Mouse (Mus musculus) hindbrain, embryonic 15.5 days (tissue): ENCODE measurements around the gene Sp1. TPM values are rescaled to one million over a fixed set of nuclear protein-coding genes. Genes with fewer than 3 reads are reported as not detected.

Experiments used
- ATAC-seq: fragments of 200-750 bp; cut with Nextera tagmentation; 2 replicates; pipeline ENCODE4 v1.8.0; 2017; ENCODE audit warnings: low read depth, moderate number of reproducible peaks, moderate TSS enrichment; ENCODE audit not compliant: low FRiP score
- H3K27ac ChIP-seq: fragments of 300-500 bp; sonication (generic); replicated peaks from 2 replicates; pipeline ENCODE4 v1.5.1; 2015; ENCODE audit warnings: mild to moderate bottlenecking, inconsistent platforms
- H3K27me3 ChIP-seq: fragments of 300-500 bp; sonication (generic); 2 replicates; pipeline ENCODE4 v1.6.1; 2015; ENCODE audit warnings: control low read depth, inconsistent platforms
- H3K36me3 ChIP-seq: fragments of 300-500 bp; sonication (generic); 2 replicates; pipeline ENCODE4 v1.6.1; 2015; ENCODE audit warnings: control low read depth, inconsistent platforms
- H3K4me1 ChIP-seq: fragments of 300-500 bp; sonication (generic); replicated peaks from 2 replicates; pipeline ENCODE4 v1.6.1; 2015; ENCODE audit warnings: control low read depth, inconsistent platforms
- H3K4me2 ChIP-seq: fragments of 300-500 bp; sonication (generic); 2 replicates; pipeline ENCODE4 v1.6.1; 2015; ENCODE audit warnings: moderate library complexity, mild to moderate bottlenecking, inconsistent platforms
- H3K4me3 ChIP-seq: fragments of 300-500 bp; sonication (generic); 2 replicates; pipeline ENCODE4 v1.5.1; 2015; ENCODE audit warnings: mild to moderate bottlenecking, inconsistent platforms
- H3K9ac ChIP-seq: fragments of 300-500 bp; sonication (generic); 2 replicates; pipeline ENCODE4 v1.6.1; 2015; ENCODE audit warnings: inconsistent platforms
- H3K9me3 ChIP-seq: fragments of 300-500 bp; sonication (generic); 2 replicates; pipeline ENCODE4 v1.6.1; 2016; ENCODE audit warnings: control low read depth, inconsistent platforms
- WGBS: fragments of 180-500 bp; shearing (Covaris S2); methylation state at CpG from one replicate; pipeline ENCODE4 v1.1.7; 2015; 5-methylcytosine and 5-hydroxymethylcytosine counted together
- polyA plus RNA-seq: library from polyadenylated mRNA; unstranded; fragments of >200 nt; fragmentation: Nextera tagmentation; extraction: Ambion mirVana; gene quantifications from 2 replicates; pipeline ENCODE4 v1.2.1, GENCODE M21; 2015

Gene Sp1
- polyA plus RNA-seq, 1 experiment from 2014 or later: 3.4 TPM

DNA sequence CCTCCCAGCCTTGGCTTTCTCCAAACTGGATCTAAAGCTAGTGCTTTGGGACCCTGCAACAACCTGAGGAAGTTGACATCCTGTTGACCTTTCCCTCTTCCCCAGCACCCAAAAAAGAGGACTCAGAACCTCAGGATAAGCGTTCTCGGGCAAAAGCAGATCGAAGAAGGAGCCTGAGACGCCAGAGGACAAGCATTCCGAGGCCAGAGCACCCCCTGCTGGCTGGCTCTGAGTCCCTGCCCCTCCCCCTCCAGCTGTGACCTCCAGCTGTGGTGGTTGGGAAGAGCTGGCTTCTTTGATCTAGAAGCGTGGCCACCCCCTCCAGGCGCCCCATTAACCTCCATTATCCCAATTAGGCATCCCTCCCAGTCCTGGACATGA is 28.8 kb upstream of the Sp1 start:
- ATAC-seq: peak; percentile 71
- WGBS: 0% methylated on average over 7 of the region's 7 CpGs
- Histone ChIP-seq H3K4me2 (peak overlapping the region; percentile 97), H3K4me1 (peaks cover 15% of the 10 kb centered on the region), H3K9ac (peak overlapping the region; percentile 58), H3K9me3 (no peaks in the 10 kb centered on the region), H3K27ac (peak overlapping the region; percentile 54), H3K4me3 (peak overlapping the region; percentile 57), H3K27me3 (0 out of 2 replicates have a peak, but pooled peaks cover 2% of the 10 kb centered on the region), H3K36me3 (no peaks in the 10 kb centered on the region)

DNA sequence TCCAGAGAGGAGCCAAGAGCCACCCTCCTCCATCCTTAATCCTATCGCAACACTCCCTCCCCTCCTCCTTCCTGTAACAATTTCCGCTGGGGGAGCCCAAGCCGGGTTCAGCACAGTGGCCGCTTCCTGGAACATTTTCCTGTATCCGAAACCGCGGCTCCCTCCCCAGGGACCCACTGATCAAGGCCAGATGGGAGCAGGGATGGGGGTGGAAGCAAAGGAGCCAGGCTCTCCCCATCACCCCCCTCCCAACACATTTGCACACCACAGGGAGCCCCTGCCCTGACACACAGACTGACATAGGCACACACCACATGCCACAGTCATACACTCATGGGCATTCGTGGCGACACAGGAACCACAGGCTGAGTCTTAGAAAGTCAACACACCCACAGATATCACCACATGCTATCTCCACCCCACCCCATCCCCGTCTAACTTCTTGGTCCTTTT is 28.1 kb upstream of the Sp1 start:
- H3K9ac ChIP-seq: no peak overlapping the region
- H3K9me3 ChIP-seq: no peaks in the 10 kb centered on the region
- no peak overlapping the region for H3K27ac ChIP-seq
- 4% methylated on average over 10 of the region's 10 CpGs for WGBS
- H3K36me3 ChIP-seq: no peaks in the 10 kb centered on the region
- no peak for ATAC-seq
- no peak overlapping the region for H3K4me3 ChIP-seq
- peaks cover 15% of the 10 kb centered on the region for H3K4me1 ChIP-seq
- peak overlapping the region; percentile 97 for H3K4me2 ChIP-seq
- H3K27me3 ChIP-seq: no peaks in the 10 kb centered on the region

DNA sequence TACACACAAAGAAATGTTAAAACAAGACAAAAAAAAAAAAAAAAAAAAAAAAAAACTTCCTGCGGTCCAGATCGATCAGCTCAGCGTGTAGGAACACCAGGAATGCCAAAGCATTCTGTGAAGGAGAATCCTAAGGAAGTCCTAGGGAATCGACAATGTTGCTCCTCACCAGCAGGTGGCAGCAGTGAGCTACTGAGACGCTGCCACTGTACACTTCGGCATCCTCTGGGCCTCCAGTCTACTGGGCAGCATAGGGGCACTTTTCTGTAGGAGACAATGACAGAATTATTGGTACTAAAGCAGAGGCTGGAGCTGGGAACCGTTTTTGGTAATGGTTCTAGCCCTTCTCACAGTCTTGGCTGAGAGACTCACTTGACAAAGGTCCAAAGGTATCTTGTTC is 24.4 kb upstream of the Sp1 start:
- peak; percentile 85 for ATAC-seq
- Histone ChIP-seq H3K27me3 (no peaks in the 10 kb centered on the region), H3K27ac (no peak overlapping the region), H3K36me3 (no peaks in the 10 kb centered on the region), H3K9ac (no peak overlapping the region), H3K4me3 (no peak overlapping the region), H3K9me3 (no peaks in the 10 kb centered on the region), H3K4me1 (peaks cover 8% of the 10 kb centered on the region), H3K4me2 (no peak overlapping the region)
- WGBS: 7% methylated on average over 7 of the region's 7 CpGs

DNA sequence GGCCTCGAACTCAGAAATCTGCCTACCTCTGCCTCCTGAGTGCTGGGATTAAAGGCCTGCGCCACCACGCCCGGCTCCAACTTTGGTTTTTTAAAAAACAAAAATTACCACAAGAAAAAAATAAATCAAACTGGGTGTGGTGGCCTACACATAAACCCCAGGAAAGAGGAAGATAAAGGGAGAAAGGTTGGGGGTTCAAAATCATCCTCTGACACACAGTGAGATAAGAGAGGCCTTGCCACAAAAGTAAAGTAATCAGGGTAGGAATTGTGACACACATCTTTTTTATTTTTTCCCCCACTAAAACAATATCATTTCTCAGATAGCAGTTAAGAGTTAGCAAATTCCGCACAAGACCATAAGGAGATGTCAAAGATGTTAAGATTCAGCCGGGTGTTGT is 22.3 kb upstream of the Sp1 start:
- 86% methylated on average over 6 of the region's 6 CpGs for WGBS
- H3K9ac ChIP-seq: no peak overlapping the region
- H3K27me3 ChIP-seq: no peaks in the 10 kb centered on the region
- no peaks in the 10 kb centered on the region for H3K9me3 ChIP-seq
- no peak overlapping the region for H3K27ac ChIP-seq
- no peaks in the 10 kb centered on the region for H3K4me1 ChIP-seq
- H3K36me3 ChIP-seq: no peaks in the 10 kb centered on the region
- no peak for ATAC-seq
- no peak overlapping the region for H3K4me3 ChIP-seq
- no peak overlapping the region for H3K4me2 ChIP-seq

DNA sequence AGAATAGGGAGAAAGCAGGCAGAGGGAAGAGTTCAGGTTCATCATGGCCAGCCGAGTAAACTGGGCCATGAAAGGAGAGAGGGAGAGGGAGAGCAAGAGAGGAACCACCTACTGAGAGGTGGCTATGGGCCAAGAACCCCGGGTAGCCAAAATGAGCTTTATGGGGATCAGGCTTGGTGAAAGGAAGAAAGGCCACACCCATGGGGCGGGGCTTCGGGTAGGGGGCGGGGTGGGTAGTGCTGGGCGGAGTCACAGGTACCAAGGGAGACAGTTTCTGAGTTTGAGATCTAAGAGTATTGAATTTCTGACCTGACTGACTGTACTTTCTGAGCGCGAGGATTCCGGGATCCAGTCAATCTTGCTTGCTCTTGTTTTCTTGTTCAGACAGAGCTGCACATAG is 19.3 kb upstream of the Sp1 start:
- H3K4me1 ChIP-seq: no peaks in the 10 kb centered on the region
- H3K9ac ChIP-seq: no peak overlapping the region
- H3K27ac ChIP-seq: no peak overlapping the region
- no peak overlapping the region for H3K4me3 ChIP-seq
- no peaks in the 10 kb centered on the region for H3K9me3 ChIP-seq
- WGBS: 48% methylated on average over 9 of the region's 9 CpGs
- H3K4me2 ChIP-seq: no peak overlapping the region
- H3K36me3 ChIP-seq: no peaks in the 10 kb centered on the region
- H3K27me3 ChIP-seq: no peaks in the 10 kb centered on the region
- ATAC-seq: no peak

DNA sequence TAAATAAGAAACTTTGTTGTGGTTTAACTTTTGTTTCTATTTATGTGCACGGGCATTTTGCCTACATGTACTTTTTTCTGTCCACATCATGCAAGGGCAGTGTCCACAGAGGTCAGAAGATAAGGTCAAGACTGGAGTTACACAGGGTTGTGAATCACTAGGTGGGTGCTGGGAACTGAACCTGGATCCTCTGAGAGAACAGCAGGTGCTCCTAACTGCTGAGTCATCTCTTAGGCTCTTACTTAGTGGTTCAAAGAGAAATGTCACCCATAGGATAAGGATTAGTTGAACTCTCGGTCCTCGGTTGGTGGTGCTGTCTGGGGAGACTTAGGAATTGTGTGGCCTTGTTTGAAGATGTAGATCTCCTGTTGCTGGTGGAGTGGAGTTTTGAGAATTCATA is 17.0 kb upstream of the Sp1 start:
- H3K4me1 ChIP-seq: no peaks in the 10 kb centered on the region
- H3K4me2 ChIP-seq: no peak overlapping the region
- H3K9ac ChIP-seq: no peak overlapping the region
- no peak for ATAC-seq
- H3K27ac ChIP-seq: no peak overlapping the region
- no peaks in the 10 kb centered on the region for H3K9me3 ChIP-seq
- H3K36me3 ChIP-seq: no peaks in the 10 kb centered on the region
- H3K27me3 ChIP-seq: no peaks in the 10 kb centered on the region
- WGBS: 84% methylated on average over 3 of the region's 3 CpGs
- no peak overlapping the region for H3K4me3 ChIP-seq

DNA sequence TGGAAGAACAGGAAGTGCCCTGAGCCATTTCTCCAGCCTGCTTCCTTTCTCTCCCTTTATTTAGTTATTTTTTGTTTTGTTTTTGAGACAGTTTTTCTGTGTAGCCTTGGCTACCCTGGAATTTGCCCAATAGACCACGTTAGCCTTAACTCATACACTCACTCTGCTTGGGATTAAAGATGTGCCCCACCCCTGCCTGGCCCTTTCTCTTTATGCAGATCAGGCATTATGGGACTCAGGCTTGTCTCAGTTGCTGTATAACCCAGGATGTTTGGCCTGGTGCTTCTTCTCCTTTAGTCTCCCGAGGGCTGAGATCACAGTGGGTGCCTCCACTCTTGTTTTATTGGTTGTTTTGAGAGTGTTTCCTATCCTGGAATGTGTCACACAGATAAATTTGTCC is 13.4 kb upstream of the Sp1 start:
- Histone ChIP-seq H3K4me1 (no peaks in the 10 kb centered on the region), H3K4me3 (no peak overlapping the region), H3K4me2 (no peak overlapping the region), H3K9me3 (no peaks in the 10 kb centered on the region), H3K27ac (no peak overlapping the region), H3K36me3 (no peaks in the 10 kb centered on the region), H3K27me3 (no peaks in the 10 kb centered on the region), H3K9ac (no peak overlapping the region)
- 41% methylated on average over 2 of the region's 2 CpGs for WGBS
- ATAC-seq: no peak

DNA sequence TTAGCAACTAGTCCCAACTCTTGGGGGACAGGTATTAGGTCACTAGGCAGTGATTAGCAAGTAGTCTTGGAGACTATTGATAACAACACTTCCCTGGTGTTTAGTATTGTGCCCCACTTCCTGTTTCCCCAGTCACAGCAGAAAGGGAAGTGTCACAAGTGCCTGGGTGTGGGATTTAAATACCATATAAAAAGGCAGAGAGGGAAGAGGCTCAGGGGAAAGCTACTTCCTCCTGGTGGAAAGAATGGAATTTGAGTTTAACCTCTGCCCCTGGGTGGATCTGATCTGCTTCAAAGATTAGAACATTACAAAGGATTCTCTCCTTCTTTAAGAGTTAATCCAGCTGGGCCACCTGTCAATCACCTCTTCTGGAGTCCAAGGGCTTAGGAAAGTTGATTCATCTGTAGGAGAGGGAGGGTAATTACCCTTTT is 12.3 kb upstream of the Sp1 start:
- no peak overlapping the region for H3K27ac ChIP-seq
- no peaks in the 10 kb centered on the region for H3K27me3 ChIP-seq
- ATAC-seq: no peak
- H3K36me3 ChIP-seq: no peaks in the 10 kb centered on the region
- H3K9me3 ChIP-seq: no peaks in the 10 kb centered on the region
- no peaks in the 10 kb centered on the region for H3K4me1 ChIP-seq
- no peak overlapping the region for H3K4me2 ChIP-seq
- no peak overlapping the region for H3K9ac ChIP-seq
- no peak overlapping the region for H3K4me3 ChIP-seq

DNA sequence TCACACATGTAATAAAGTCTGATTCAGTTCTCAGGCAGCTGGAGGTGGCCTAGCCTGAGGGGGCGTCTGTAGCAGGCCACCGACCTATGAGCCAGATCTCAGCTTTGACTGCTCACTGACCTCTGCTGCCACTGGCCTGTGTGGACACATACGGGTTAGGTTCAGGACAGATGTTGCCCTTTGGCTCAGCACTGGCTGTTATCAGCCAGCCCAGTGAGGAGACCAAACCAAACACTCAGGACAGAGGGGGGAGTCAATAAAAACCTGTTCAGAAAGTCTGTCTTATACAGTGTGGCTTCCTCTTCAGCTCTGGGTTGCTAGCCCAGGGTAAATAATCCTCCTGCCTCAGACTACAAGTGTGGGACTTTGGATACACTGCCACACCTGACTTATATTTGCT is 10.9 kb upstream of the Sp1 start:
- no peaks in the 10 kb centered on the region for H3K36me3 ChIP-seq
- ATAC-seq: no peak
- H3K4me2 ChIP-seq: no peak overlapping the region
- H3K9ac ChIP-seq: no peak overlapping the region
- no peak overlapping the region for H3K27ac ChIP-seq
- peaks cover 8% of the 10 kb centered on the region for H3K4me1 ChIP-seq
- H3K9me3 ChIP-seq: no peaks in the 10 kb centered on the region
- no peaks in the 10 kb centered on the region for H3K27me3 ChIP-seq
- WGBS: 27% methylated on average over 3 of the region's 3 CpGs
- no peak overlapping the region for H3K4me3 ChIP-seq

DNA sequence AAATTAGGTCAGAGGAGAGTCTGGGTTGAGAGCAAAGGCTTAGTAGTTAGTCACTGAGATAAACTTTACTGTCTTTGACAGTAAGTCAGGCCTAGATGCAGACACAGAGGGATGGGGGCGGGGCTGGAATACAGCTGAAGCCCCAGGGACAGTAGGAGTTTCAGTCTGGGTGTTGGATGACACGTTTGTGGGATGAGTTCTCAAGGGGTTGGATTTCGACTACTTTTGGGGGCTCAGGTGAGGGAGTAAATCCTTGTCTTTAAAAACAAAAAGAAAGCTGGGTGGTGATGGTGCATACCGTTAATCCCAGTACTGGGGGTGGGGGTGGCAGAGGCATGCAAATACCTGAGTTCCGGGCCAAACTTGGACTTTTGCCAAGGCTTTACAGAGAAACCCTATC is 7.3 kb upstream of the Sp1 start:
- no peak overlapping the region for H3K4me3 ChIP-seq
- H3K4me2 ChIP-seq: peak overlapping the region; percentile 65; the same call in 1 of the 2 replicates
- no peak overlapping the region for H3K27ac ChIP-seq
- peaks cover 8% of the 10 kb centered on the region for H3K4me1 ChIP-seq
- H3K36me3 ChIP-seq: no peaks in the 10 kb centered on the region
- H3K9me3 ChIP-seq: no peaks in the 10 kb centered on the region
- H3K9ac ChIP-seq: no peak overlapping the region
- no peaks in the 10 kb centered on the region for H3K27me3 ChIP-seq
- 24% methylated on average over 5 of the region's 5 CpGs for WGBS
- no peak for ATAC-seq

DNA sequence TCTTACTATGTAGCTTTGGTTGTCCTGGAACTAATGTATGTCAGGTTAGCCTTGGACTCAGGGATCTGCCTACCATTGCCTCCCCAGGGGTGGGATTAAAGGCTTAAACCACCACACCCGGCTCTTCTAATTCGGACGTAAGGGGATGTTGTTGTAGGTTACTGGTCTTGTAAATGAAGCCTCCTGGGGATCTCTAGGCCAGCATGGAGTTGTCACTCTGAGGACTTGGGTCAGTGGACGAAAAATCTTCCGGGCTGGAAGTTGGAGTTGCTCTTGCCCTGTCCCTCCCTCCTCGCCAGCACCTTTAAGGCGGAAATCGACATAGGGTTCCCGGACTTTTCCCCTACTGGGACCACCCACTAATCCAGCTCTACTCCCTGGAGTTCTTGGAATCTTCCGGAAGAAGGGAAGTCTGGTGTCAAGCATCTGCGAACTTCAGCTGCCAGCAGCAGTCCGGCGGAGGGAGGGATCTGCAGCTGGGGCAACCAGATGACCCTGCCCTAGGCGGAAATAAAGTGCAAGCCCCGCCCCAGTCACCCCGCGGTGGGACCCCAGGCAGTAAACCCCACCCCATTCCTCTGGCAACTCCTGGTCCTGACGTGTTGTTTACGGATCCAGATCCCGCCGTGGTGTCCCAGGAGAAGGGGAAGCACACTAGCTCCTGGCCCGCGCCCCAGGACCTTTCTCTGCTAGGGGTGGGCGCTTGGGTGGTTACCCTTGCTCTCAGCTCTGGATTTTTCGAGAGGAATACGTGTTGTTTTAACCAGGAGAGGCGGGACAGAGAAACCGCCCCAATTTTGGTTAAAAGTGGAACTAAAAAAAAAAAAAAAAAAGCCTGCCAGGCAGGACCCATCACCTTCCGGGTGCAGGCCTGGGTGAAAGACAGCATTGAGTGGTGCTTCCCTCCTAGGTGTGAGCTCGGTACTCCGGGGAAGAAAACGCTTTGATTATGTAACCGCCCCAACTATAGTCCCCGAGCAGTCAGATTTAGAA is 6.4 kb upstream of the Sp1 start:
- H3K9me3 ChIP-seq: no peaks in the 10 kb centered on the region
- 6% methylated on average over 34 of the region's 34 CpGs for WGBS

DNA sequence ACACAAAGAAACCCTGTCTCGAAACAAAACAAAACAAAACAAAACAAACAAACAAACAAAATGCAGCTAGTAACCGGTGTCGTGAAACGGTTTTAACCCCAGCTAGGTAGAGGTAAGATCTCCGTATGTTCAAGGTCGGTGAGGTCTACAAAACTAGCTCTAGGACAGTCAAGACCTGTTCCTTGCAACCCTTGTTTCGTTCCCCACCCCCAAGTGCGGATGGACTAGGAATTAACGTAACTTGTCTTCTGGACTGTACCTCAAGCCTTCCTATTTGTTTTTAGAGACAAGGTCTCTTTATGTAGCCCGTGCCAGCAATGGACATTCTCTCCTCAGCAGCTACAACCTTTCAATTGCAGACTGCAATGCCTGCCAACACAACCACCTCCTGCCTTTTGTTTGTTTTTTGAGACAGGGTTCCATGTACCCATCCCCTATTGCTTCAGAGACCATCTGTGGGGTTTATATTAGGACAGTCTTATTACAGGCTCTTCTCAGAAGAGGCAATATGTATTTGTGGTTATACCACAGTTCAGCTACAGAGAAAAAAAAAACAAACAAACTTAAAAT is 5.4 kb upstream of the Sp1 start:
- H3K27me3 ChIP-seq: no peaks in the 10 kb centered on the region
- H3K9me3 ChIP-seq: no peaks in the 10 kb centered on the region
- 79% methylated on average over 10 of the region's 10 CpGs for WGBS
- H3K9ac ChIP-seq: no peak overlapping the region
- H3K27ac ChIP-seq: 0 out of 2 replicates have a peak overlapping the region, but pooled peaks have one; percentile 65
- peaks cover 13% of the 10 kb centered on the region for H3K4me1 ChIP-seq
- H3K4me3 ChIP-seq: no peak overlapping the region; the same call in 1 of the 2 replicates
- no peak for ATAC-seq
- 0 out of 2 replicates have a peak overlapping the region, but pooled peaks have one; percentile 65 for H3K4me2 ChIP-seq
- H3K36me3 ChIP-seq: no peaks in the 10 kb centered on the region

More for the DNA sequence above, 6.4 kb upstream of the Sp1 start:
- H3K4me3 ChIP-seq: peak overlapping the region; percentile 35
- H3K27ac ChIP-seq: peak overlapping the region; percentile 65
- H3K4me2 ChIP-seq: peak overlapping the region; percentile 65
- H3K9ac ChIP-seq: peak overlapping the region; percentile 23
- H3K36me3 ChIP-seq: no peaks in the 10 kb centered on the region
- H3K4me1 ChIP-seq: peaks cover 8% of the 10 kb centered on the region
- ATAC-seq: peak; percentile 19; the same call in 1 of the 2 replicates
- no peaks in the 10 kb centered on the region for H3K27me3 ChIP-seq
